8 mouse cellular contexts compared by ENCODE assay signal in the genomic region with DNA sequence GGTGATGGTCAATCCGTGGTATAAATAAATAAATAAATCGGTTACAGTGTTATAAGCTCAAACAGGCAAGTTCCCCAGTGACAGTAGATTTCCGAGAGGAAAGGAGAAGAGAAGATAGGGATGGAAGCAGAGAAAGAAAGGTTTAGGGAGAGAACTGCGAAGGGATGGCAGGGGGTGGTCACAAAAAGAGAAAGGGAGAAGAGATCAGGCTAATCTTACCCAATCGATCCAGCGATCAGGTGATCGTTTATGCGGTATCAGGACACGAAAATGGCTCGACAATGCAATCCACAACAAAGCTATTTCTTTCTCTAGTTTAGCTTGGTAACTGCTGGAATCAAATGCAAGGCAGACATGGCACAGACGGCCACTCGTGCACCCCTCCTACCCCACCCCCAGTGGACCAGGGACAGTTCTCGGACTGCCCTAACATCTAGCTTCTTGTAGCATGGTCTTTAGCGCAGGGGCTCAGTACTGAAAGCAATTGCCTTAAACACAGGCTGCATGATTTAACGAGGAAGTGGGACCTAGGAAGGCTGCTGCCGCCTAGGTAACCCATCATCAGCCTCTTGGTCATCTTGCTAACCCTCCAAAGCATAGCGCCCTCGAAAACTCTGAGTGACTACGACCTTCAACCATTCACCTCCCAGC. TPM values are rescaled to one million over a fixed set of nuclear protein-coding genes. Genes with fewer than 3 reads are reported as not detected.
DNase-seq lines count a peak whose midpoint lies in the region; ATAC-seq lines count a peak whose summit lies in the region.

Brinp3 (plus strand) TSS at position 80 of the 651 bp plus-strand sequence.

- no peaks in the 10 kb centered on the region for H3K36me3 ChIP-seq in heart, embryonic 13.5 days
- no peaks in the 10 kb centered on the region for H3K36me3 ChIP-seq in neural tube, embryonic 15.5 days

- H3K27ac ChIP-seq in heart, embryonic 13.5 days (replicated peaks), result no peak within 1 kb of the TSS
- H3K27ac ChIP-seq in neural tube, embryonic 15.5 days (replicated peaks), result peak within 1 kb of the TSS; percentile 83

- no peak for DNase-seq in heart, postnatal 4 days
- DNase-seq in cerebellum, adult 18-20 months, result peak; percentile 42 to 67
- DNase-seq in forelimb bud, embryonic 11.5 days (ENCODE audit: low read depth, low spot score), result peak; percentile 2
- DNase-seq in left cerebral cortex, postnatal 25 days (ENCODE audit: low spot score in 2 of 2), result peak; percentile 45 to 49
- DNase-seq in urinary bladder, adult 2 months (ENCODE audit: low spot score), result no peak

- no peak for ATAC-seq in heart, embryonic 13.5 days (ENCODE audit: extremely low read depth, insufficient number of reproducible peaks, low FRiP score, low TSS enrichment)
- peak; percentile 67 for ATAC-seq in neural tube, embryonic 15.5 days (ENCODE audit: low FRiP score)
- no peak for ATAC-seq in CD4-positive, CD25-positive, alpha-beta regulatory T cell, adult 4 months

- peak within 1 kb of the TSS; percentile 9; the same call in 1 of the 2 replicates for H3K9ac ChIP-seq in heart, embryonic 13.5 days
- H3K9ac ChIP-seq in neural tube, embryonic 15.5 days (replicated peaks), result peak within 1 kb of the TSS; percentile 70

- peak within 1 kb of the TSS; percentile 73 for H3K4me2 ChIP-seq in heart, embryonic 13.5 days
- peak within 1 kb of the TSS; percentile 81 for H3K4me2 ChIP-seq in neural tube, embryonic 15.5 days

- intact Hi-C loops in left cerebral cortex, postnatal 25 days (cut with DNase I), result loop anchor here (10.0 kb wide), 1 partner anchor 260 kb away; no protein-coding TSS in a partner anchor

- no peaks in the 10 kb centered on the region for H3K9me3 ChIP-seq in heart, embryonic 13.5 days
- H3K9me3 ChIP-seq in neural tube, embryonic 15.5 days (replicated peaks), result no peaks in the 10 kb centered on the region

- H3K4me1 ChIP-seq in heart, embryonic 13.5 days, result peaks cover 14% of the 10 kb centered on the region
- peaks cover 16% of the 10 kb centered on the region for H3K4me1 ChIP-seq in neural tube, embryonic 15.5 days

- peaks cover 44% of the 10 kb centered on the region for H3K27me3 ChIP-seq in heart, embryonic 13.5 days (replicated peaks)
- no peaks in the 10 kb centered on the region for H3K27me3 ChIP-seq in neural tube, embryonic 15.5 days (replicated peaks)

- under 1% methylated on average over 19 of the region's 19 CpGs for WGBS in heart, embryonic 13.5 days
- WGBS in neural tube, embryonic 15.5 days, result 2% methylated on average over 19 of the region's 19 CpGs

- H3K4me3 ChIP-seq in heart, embryonic 13.5 days, result peak within 1 kb of the TSS; percentile 43
- peak within 1 kb of the TSS; percentile 66 for H3K4me3 ChIP-seq in neural tube, embryonic 15.5 days (replicated peaks)

RNA-seq across cellular contexts. Expression of gene Brinp3, which starts in this region (rescaled TPM):
- polyA plus RNA-seq in heart, embryonic 13.5 days (2015; fragmentation: Nextera tagmentation; extraction: Ambion mirVana), result 0.06 and 0.11 TPM in 2 replicates
- not detected for total RNA-seq in heart, postnatal 4 days (2021)
- 10 to 100 TPM; 48.8 to 56.4 TPM for total RNA-seq in left cerebral cortex, postnatal 25 days (2021)
- 30.9 and 35.9 TPM in 2 replicates for polyA plus RNA-seq in neural tube, embryonic 15.5 days (2015; fragmentation: Nextera tagmentation; extraction: Ambion mirVana)
- not detected for polyA plus RNA-seq in CD4-positive, CD25-positive, alpha-beta regulatory T cell, adult 4 months (2017; shearing (Covaris generic))
- 1.0 and 1.2 TPM in 2 replicates for polyA plus RNA-seq in urinary bladder, adult 2 months (2012; rRNA removed)

Comparison
In these comparisons a context has a peak if more than half of its experiments do, and no peak if none do; other contexts are left out.
1. RNA of gene Brinp3 (total RNA-seq): 48.8 to 56.4 TPM in left cerebral cortex, postnatal 25 days; not detected in heart, postnatal 4 days; every median in the first group is over 10 times any median in the second.
2. RNA of gene Brinp3 (polyA plus RNA-seq): 30.9 to 35.9 TPM in neural tube, embryonic 15.5 days; 1.0 to 1.2 TPM in urinary bladder, adult 2 months, 0.06 to 0.11 TPM in heart, embryonic 13.5 days and not detected in CD4-positive, CD25-positive, alpha-beta regulatory T cell, adult 4 months; every median in the first group is over 10 times any median in the second.
3. DNase-seq: peak in cerebellum, adult 18-20 months (2 of 2), forelimb bud, embryonic 11.5 days (single experiment) and left cerebral cortex, postnatal 25 days (2 of 2); none in heart, postnatal 4 days (single experiment) and urinary bladder, adult 2 months (single experiment).